Mouse (Mus musculus): Measurements from ENCODE around the gene Sec61b. TPM values are rescaled to one million over a fixed set of nuclear protein-coding genes. Genes with fewer than 3 reads are reported as not detected.

Sec61b gene
- polyA plus RNA-seq, 1 experiment from 2014 or later: 403 TPM

DNA sequence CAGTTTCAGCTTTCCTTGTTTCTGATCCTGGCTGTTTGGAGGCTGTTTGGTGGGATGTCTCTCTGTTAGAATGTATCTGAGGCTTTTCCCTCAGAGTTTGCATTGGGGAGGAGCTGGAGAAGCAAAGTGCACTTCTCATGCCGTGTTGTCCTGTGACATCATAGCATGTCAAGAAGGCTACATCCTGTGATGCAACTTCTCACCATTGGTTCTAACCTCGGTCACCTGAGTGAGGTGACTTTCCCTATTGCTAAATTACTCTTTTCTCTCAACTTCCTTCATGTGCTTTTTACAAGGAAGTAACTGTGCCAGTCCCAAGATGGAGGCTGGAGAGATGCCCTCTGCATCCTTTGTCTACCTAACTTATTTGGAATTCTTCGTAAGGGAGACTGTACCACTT lies 25.9 kb upstream of the Sec61b start:
- no peak overlapping the region for H3K9ac ChIP-seq
- H3K27ac ChIP-seq: no peak overlapping the region
- ATAC-seq (ENCODE audit: insufficient number of reproducible peaks, insufficient read depth, low FRiP score, low TSS enrichment): no peak
- no peaks in the 10 kb centered on the region for H3K9me3 ChIP-seq
- 0 out of 2 replicates have a peak, but pooled peaks cover 5% of the 10 kb centered on the region for H3K27me3 ChIP-seq
- H3K4me2 ChIP-seq (replicated peaks): no peak overlapping the region
- H3K4me1 ChIP-seq: no peaks in the 10 kb centered on the region
- H3K4me3 ChIP-seq: no peak overlapping the region
- no peaks in the 10 kb centered on the region for H3K36me3 ChIP-seq
- 83% methylated on average over 3 of the region's 3 CpGs for WGBS

DNA sequence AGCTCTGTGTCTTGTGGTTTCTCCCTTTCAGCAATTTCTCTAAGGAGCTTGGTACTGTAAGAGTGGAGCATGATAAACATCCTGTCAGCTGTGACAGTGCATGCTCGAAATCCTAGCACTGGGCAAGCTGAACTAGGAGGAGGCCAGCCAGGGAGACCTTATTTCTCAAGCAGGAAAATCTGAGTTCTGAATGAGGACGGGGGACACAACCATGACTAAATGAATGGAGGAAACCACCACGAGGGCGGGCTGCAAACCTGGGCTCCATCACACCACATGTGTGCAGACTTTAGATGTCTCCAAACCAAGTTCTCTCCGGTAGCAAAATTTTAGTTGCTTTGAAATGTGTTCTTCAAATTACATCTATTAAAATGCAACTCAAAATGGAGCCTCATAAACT lies 25.3 kb upstream of the Sec61b start:
- no peak overlapping the region for H3K27ac ChIP-seq
- H3K9ac ChIP-seq: no peak overlapping the region
- H3K36me3 ChIP-seq: no peaks in the 10 kb centered on the region
- H3K4me2 ChIP-seq (replicated peaks): no peak overlapping the region
- ATAC-seq (ENCODE audit: insufficient number of reproducible peaks, insufficient read depth, low FRiP score, low TSS enrichment): no peak
- WGBS: 51% methylated on average over 5 of the region's 5 CpGs
- H3K4me3 ChIP-seq: no peak overlapping the region
- H3K27me3 ChIP-seq: 0 out of 2 replicates have a peak, but pooled peaks cover 5% of the 10 kb centered on the region
- H3K9me3 ChIP-seq: no peaks in the 10 kb centered on the region
- no peaks in the 10 kb centered on the region for H3K4me1 ChIP-seq

DNA sequence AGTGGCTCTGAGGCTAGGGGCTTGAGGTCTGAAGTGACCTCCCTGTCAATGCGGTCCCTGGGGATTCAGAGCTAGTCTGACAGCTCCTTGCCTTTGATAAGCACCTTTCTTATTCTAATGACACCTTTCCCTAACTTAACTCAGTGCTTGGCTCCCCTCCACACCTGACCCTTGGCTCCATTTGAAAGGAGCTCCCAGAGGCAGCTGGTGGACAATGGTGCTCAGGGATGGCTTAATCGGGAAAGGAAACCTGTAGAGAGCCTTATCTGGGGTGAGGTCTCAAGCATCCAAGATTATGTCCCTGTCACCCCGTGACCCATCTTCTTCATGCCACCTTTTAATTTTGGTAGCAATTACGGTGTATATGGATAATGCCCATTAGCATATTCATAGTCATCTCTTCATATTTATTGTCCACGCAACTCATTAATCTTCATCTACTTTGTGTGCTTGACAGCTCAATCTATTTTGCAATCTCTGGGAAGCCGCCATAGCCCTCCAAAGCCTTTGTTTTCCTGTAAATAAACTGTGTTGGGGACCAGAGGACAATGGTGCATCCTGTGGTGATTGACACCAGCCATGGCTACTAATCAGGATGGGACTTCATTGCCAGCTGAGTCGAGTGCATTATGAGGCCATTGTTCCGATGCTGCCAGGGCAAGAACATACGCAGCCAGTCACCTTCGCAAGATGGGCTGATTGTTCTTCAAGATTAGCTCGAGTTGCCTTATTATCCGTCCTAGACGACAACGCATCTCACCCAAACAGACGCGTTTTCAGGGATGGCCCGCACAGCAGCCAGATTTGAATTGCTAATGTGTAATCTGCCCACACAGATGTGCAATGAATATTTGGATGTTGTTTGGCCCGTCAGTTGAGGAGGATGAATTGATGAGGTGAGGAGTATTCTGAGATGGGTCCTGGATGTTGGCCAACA lies 24.6 kb upstream of the Sec61b start:
- no peak overlapping the region for H3K27ac ChIP-seq
- no peak for ATAC-seq (ENCODE audit: insufficient number of reproducible peaks, insufficient read depth, low FRiP score, low TSS enrichment)
- H3K4me3 ChIP-seq: no peak overlapping the region
- H3K36me3 ChIP-seq: no peaks in the 10 kb centered on the region
- H3K4me1 ChIP-seq: no peaks in the 10 kb centered on the region
- no peak overlapping the region for H3K4me2 ChIP-seq (replicated peaks)
- WGBS: 25% methylated on average over 18 of the region's 18 CpGs
- no peak overlapping the region for H3K9ac ChIP-seq
- 0 out of 2 replicates have a peak, but pooled peaks cover 5% of the 10 kb centered on the region for H3K27me3 ChIP-seq
- no peaks in the 10 kb centered on the region for H3K9me3 ChIP-seq

DNA sequence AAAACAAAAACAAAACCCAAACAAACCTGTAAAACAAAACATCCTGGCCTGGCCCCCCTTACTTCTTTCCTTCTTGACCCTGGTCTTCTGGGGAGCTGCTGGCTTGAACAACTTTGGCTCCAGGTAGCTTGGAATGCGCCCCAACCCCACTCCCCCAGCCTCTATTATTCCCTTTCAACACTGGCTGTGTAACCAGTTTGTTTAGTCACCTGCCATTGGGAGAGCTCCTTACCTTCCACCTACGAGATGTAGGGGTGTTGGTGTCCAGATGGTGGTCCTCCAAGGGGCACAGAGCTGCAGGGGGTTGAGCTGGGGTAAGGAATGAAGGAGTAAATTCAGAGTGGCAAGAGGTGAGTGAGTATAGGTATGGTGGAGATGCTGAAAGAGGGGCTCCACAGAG lies 7.3 kb upstream of the Sec61b start:
- no peak overlapping the region for H3K4me2 ChIP-seq (replicated peaks)
- ATAC-seq (ENCODE audit: insufficient number of reproducible peaks, insufficient read depth, low FRiP score, low TSS enrichment): 0 out of 2 replicates have a peak, but pooled peaks have one; percentile 28
- H3K4me1 ChIP-seq: no peaks in the 10 kb centered on the region
- WGBS: 88% methylated on average over 2 of the region's 2 CpGs
- peaks cover 50% of the 10 kb centered on the region for H3K36me3 ChIP-seq
- H3K27ac ChIP-seq: no peak overlapping the region
- no peak overlapping the region for H3K4me3 ChIP-seq
- no peak overlapping the region for H3K9ac ChIP-seq
- H3K27me3 ChIP-seq: no peaks in the 10 kb centered on the region
- H3K9me3 ChIP-seq: peaks cover 4% of the 10 kb centered on the region; the same call in 1 of the 2 replicates

DNA sequence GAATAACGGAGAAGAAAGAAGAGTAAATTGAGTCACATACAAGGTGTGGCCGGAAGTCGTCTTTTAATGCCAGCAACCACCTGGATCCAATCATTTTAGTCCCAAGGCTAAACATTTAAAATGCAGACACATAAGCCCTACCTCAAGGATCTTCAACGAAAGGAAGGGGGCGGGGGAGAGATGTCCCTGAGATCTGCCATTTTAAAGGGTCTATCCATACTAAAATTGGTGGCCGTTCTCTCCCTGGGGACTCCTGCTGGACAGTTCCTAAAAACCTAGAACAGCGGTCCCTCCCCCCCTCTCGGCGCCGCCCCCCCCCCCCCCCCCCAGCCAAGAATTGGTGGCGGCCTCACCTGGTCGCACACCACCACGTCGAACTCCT lies 881 bp upstream of the Sec61b start:
- Histone ChIP-seq H3K36me3 (peaks cover 62% of the 10 kb centered on the region), H3K27me3 (no peaks in the 10 kb centered on the region), H3K4me3 (peak overlapping the region; percentile 90), H3K9ac (peak overlapping the region; percentile 87), H3K27ac (peak overlapping the region; percentile 97), H3K9me3 (peaks cover 4% of the 10 kb centered on the region; the same call in 1 of the 2 replicates), H3K4me1 (peaks cover 23% of the 10 kb centered on the region), H3K4me2 (replicated peaks) (peak overlapping the region; percentile 78)
- WGBS: 2% methylated on average over 12 of the region's 14 CpGs
- peak; percentile 3; the same call in 1 of the 2 replicates for ATAC-seq (ENCODE audit: insufficient number of reproducible peaks, insufficient read depth, low FRiP score, low TSS enrichment)

DNA sequence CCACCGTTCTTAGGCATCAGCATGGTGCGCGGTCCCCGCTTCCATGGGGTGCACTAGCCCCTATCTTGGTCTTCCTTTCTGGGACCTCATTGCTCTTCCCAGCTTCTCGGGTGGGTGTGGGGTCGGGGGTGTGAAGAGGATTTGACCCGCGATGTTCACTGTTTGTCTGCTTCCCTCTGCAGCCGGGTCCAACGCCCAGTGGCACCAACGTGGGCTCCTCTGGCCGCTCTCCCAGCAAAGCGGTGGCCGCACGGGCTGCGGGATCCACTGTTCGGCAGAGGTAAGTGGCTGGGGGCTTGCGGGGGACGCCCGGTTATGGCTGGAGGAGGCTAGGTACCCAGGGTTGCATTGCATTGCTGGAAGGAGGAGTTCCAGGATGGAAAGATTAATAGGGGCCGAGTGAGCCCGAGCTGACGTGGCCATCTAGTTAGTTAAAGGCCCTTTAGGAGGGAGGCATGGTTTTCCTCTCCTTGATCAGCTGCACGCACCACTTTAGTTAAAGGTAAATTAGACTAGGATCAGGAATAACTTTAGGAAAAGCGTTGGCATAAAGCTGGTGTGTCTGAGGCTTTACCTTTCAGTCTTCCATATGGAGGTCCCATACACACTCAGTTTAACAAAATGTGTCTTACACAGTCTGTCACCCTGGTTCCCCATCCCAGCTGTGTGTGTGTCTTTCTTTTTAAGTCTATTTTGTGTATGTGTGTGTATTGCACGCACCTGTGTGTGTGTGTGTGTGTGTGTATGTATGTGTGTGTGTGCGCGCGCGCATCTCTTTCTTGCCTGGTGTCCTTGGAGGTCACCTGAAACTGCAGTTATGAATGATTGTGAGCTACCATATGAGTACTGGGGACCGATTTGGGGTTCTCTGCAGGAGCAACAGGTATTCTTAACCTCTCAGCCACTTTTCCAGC lies 529 bp downstream of the Sec61b start:
- peak overlapping the region; percentile 87 for H3K9ac ChIP-seq
- no peaks in the 10 kb centered on the region for H3K27me3 ChIP-seq
- H3K4me2 ChIP-seq (replicated peaks): peak overlapping the region; percentile 78
- H3K27ac ChIP-seq: peak overlapping the region; percentile 97
- H3K9me3 ChIP-seq: no peaks in the 10 kb centered on the region
- peaks cover 58% of the 10 kb centered on the region for H3K36me3 ChIP-seq
- WGBS: 14% methylated on average over 31 of the region's 31 CpGs
- peak; percentile 25; the same call in 1 of the 2 replicates for ATAC-seq (ENCODE audit: insufficient number of reproducible peaks, insufficient read depth, low FRiP score, low TSS enrichment)
- peaks cover 23% of the 10 kb centered on the region for H3K4me1 ChIP-seq
- peak overlapping the region; percentile 90 for H3K4me3 ChIP-seq

DNA sequence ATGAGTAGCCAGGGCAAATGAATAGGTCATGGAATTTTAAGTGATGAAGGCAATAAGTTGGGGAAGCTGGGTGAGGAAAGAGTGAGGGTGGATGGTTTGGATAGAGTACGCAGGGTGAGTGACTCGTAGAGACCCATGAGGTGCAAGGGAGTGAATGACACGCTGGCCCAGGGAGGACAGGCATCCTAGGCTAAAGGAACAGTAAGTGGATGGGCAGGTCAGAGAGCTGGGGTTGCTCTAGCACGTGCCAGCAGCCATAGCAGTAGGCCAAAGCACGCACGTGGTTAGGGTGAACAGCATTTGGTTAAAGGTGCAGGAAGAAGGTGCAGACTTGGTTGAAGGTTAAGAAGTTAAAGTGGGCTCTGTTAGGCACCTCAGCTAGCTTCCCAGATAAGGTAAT lies 3.1 kb downstream of the Sec61b start:
- Histone ChIP-seq H3K4me2 (replicated peaks) (no peak overlapping the region), H3K4me3 (no peak overlapping the region), H3K27me3 (no peaks in the 10 kb centered on the region), H3K4me1 (peaks cover 22% of the 10 kb centered on the region), H3K9me3 (no peaks in the 10 kb centered on the region), H3K27ac (no peak overlapping the region), H3K36me3 (peaks cover 57% of the 10 kb centered on the region), H3K9ac (no peak overlapping the region)
- no peak for ATAC-seq (ENCODE audit: insufficient number of reproducible peaks, insufficient read depth, low FRiP score, low TSS enrichment)
- WGBS: 92% methylated on average over 6 of the region's 6 CpGs

DNA sequence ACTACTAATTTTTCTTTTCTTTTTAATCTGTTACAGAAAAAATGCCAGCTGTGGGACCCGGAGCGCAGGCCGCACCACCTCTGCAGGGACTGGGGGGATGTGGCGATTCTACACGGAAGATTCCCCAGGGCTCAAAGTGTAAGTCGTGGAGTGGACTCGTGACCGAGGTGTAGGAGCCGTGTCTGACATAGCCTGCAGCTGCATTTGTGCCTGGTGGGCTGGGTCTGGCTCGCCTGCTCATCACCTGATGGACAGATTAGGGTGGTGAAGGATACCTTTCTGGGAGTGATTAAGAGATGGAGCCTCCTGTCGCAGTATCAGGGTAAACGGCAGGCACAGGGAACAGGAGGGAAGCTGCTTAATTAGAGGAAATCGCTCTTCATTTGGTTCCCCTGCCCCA lies 5.6 kb downstream of the Sec61b start:
- peaks cover 14% of the 10 kb centered on the region for H3K4me1 ChIP-seq
- ATAC-seq (ENCODE audit: insufficient number of reproducible peaks, insufficient read depth, low FRiP score, low TSS enrichment): no peak
- no peak overlapping the region for H3K4me3 ChIP-seq
- H3K36me3 ChIP-seq: peaks cover 74% of the 10 kb centered on the region
- no peak overlapping the region for H3K4me2 ChIP-seq (replicated peaks)
- no peak overlapping the region for H3K27ac ChIP-seq
- no peaks in the 10 kb centered on the region for H3K27me3 ChIP-seq
- no peaks in the 10 kb centered on the region for H3K9me3 ChIP-seq
- 88% methylated on average over 13 of the region's 13 CpGs for WGBS
- H3K9ac ChIP-seq: no peak overlapping the region

DNA sequence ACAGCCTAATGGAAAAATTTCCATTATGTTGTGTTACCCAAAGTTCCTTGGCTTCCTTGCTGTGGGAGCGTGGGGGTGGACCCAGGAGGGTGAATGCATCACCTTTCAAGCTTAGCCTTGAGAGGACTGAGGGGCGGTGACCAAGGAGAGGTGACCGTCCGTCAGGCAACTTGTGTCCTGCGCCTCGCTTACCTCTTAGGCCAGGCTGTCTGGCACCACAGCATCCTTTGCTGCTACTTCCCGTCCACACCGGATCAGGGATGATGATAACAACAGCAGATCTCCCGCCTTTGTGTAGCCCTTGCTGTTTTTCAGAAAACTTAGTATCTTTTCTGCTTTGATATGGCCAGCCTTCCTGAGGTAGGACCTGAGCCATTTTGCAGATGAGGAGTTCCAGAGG lies 6.1 kb downstream of the Sec61b start:
- peaks cover 74% of the 10 kb centered on the region for H3K36me3 ChIP-seq
- no peak overlapping the region for H3K4me2 ChIP-seq (replicated peaks)
- H3K9ac ChIP-seq: no peak overlapping the region
- H3K27ac ChIP-seq: no peak overlapping the region
- no peak overlapping the region for H3K4me3 ChIP-seq
- no peaks in the 10 kb centered on the region for H3K27me3 ChIP-seq
- H3K9me3 ChIP-seq: no peaks in the 10 kb centered on the region
- 93% methylated on average over 9 of the region's 9 CpGs for WGBS
- H3K4me1 ChIP-seq: peaks cover 10% of the 10 kb centered on the region
- no peak for ATAC-seq (ENCODE audit: insufficient number of reproducible peaks, insufficient read depth, low FRiP score, low TSS enrichment)

DNA sequence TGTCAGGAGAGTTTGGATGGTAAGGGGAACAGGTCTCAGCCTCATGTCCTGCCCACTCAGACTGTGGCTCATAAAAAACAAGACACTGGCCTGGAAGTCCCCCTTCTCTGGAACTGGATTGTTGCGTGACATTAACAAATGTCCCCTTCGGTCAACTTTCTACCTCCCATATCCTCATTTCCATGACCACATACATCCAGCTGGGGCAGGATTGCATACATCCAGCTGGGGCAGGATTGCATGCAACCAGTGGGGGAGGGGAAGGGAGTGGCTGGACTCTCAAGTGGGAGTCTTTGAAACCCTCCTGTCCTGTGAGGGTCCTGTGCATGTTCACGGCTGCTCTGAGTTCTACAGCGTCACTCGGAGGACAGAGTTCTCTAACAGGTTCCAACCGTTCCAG lies 16.8 kb downstream of the Sec61b start:
- no peak overlapping the region for H3K4me2 ChIP-seq (replicated peaks)
- no peak overlapping the region for H3K9ac ChIP-seq
- H3K4me1 ChIP-seq: peaks cover 5% of the 10 kb centered on the region; the same call in 1 of the 2 replicates
- no peaks in the 10 kb centered on the region for H3K36me3 ChIP-seq
- no peaks in the 10 kb centered on the region; the same call in 1 of the 2 replicates for H3K27me3 ChIP-seq
- H3K27ac ChIP-seq: no peak overlapping the region
- no peak for ATAC-seq (ENCODE audit: insufficient number of reproducible peaks, insufficient read depth, low FRiP score, low TSS enrichment)
- H3K4me3 ChIP-seq: no peak overlapping the region
- H3K9me3 ChIP-seq: no peaks in the 10 kb centered on the region
- WGBS: 85% methylated on average over 6 of the region's 6 CpGs

DNA sequence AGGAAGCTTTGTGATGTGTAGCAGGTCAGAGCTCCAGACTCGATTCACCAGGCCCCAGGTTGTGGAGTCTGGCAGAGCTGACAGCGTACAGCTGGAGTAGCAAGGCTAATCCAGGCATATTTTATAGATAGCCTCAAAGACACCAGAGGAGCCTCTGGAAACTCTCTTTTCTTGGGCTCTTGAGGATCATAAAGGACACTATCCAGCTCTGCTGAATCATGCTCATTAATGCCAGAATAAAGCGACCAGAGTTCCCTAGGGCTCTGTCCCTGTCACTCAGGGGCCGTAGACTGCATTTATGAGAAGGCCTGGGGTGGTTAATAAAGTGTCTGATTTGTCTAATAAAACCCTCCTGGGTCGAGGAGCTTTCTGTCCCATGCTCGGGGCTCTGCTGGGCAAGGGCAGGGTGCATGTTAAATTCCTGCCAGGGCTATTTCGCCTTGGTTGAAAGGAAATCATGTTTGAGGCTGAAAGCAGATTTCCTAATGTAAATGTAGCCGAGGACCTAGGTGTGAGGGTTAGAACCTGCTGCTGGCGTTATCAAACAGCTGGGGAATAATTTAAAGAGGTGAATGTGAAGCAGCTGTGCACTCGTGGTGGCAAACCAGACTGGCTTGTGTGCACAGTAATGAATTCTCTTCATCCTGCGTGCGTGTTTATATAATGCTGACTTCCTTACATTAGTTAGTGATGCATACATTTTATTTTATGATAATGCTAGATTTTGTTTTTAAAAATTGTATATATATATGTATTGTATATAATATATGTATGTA lies 18.0 kb downstream of the Sec61b start:
- ATAC-seq (ENCODE audit: insufficient number of reproducible peaks, insufficient read depth, low FRiP score, low TSS enrichment): no peak
- WGBS: 61% methylated on average over 12 of the region's 12 CpGs

More for the DNA sequence above, 18.0 kb downstream of the Sec61b start:
- Histone ChIP-seq H3K4me2 (replicated peaks) (no peak overlapping the region), H3K4me1 (peaks cover 5% of the 10 kb centered on the region; the same call in 1 of the 2 replicates), H3K9me3 (no peaks in the 10 kb centered on the region), H3K27me3 (no peaks in the 10 kb centered on the region; the same call in 1 of the 2 replicates), H3K27ac (no peak overlapping the region), H3K36me3 (no peaks in the 10 kb centered on the region), H3K4me3 (no peak overlapping the region), H3K9ac (no peak overlapping the region)

Data from embryonic facial prominence, embryonic 12.5 days (tissue).